Mouse (Mus musculus): ENCODE measurements around the gene Tgif2lx1. TPM values are rescaled to one million over a fixed set of nuclear protein-coding genes. Genes with fewer than 3 reads are reported as not detected.

Gene Tgif2lx1
- not detected for polyA plus RNA-seq (2017; shearing (Covaris generic))

GRCm38 (mm10) chrX:118480637-118481036, at the start of gene Tgif2lx1:
Gene Tgif2lx1 (minus strand): TSS chrX:118480737.

Other genes starting within 250 kb of the Tgif2lx1 start
- gene Tgif2lx2, start 53.5 kb downstream of the Tgif2lx1 start, polyA plus RNA-seq (2017; shearing (Covaris generic)) = not detected